Mouse (Mus musculus): ENCODE measurements around the gene Podxl2.

The Podxl2 gene

DNA sequence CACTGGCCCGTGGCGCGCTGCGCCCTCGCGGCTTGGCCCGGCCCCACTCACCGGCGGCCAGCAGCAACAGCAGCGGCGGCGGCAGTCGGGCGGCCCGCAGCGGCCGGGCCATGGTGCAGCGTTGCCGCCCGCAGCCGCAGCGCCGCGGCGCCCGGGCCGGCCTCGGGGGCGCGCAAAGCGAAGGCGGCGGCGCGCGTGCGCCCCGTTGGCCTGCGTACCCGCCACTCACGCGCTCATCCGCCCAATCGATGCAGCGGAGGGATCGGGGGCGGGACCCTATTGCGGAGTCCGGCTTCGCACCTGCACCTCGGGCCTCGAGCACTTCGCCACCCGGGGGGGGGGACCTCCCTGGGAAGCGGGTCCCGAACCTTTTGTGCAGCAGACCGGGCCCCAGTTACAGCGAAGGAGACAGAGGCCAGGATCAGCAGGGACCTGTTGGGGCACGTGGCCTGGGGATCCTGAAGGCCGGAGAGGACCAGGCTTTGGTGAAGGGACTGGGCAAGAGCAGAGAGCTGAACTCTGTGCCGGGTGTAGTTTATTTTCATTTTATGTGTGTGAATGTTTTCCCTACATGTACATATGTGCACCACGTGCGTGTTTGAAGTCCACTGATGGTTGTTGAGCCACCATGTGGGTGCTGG is at the start of gene Podxl2:
Gene Podxl2 (minus strand): TSS at position 177 of the 641 bp plus-strand sequence.
- peak; percentile 74 to 75 for DNase-seq (ENCODE audit: low spot score in 2 of 2)

GRCm38 (mm10) chr6:88918802-88919201 is 44.0 kb upstream of the Podxl2 start:
- no peak for DNase-seq (ENCODE audit: low spot score in 2 of 2)

DNA sequence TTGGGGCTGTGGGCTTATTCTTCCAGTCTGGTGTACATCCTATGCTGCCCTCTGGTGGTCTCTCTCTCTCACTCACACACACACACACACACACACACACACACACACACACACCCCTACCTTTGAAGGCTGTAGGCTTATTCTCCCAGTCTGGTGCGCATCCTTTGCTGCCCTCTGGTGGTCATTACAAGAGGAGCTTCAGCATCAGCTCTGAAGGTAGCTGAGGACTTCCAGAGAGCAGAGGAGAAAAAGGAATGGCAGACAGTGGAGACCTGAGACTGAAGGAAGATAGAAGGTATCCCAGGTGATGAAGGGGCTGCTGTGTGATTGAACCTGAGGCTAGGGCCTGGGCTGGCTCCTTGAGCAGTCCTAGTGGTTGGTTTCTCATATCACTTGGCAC is 41.3 kb upstream of the Podxl2 start:
- peak; percentile 65 to 69 for DNase-seq (ENCODE audit: low spot score in 2 of 2)

DNA sequence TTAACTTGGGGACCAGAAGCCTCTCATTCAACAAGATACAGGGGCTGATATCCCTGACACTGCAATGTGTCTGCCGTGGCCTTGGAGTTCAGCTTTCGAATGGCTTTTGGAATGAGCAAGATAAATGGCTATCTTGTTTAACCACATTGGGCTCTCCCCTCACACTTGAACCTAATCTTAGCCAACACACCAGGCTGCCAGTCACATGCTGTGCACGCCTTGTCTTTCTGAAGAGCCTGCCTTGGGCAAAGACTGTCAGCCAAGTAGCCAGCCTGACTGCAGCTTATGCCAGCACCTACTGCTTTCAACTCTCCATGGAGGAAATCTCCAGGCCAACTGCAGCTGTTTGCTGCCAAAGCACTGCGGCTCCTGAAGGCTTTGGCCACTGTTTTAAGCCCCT is 40.7 kb upstream of the Podxl2 start:
- DNase-seq (ENCODE audit: low spot score in 2 of 2) = no peak

DNA sequence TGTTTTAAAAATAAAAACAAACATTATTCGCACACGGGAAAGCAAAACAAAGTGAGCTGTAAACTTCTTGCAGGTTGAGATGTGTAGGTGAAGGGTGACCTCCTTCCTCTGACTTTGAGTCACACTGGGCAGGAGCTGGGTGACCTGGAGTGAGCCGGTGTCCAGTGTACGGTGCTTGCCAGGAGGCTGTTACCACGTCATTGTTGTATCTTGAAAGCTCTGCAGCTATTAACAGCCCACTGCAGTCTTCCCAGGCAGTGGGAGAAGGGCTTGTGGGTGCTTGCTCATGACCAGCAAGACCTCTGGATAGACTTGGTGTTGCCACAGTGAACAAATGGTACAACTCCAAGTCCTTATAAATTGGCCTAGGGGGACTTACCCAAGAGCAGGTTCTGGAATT is 40.0 kb upstream of the Podxl2 start:
- no peak for DNase-seq (ENCODE audit: low spot score in 2 of 2)

- DNase-seq (ENCODE audit: low spot score in 2 of 2) = no peak
Observed at GRCm38 (mm10) chr6:88913440-88913839, 38.6 kb upstream of the Podxl2 start.

DNA sequence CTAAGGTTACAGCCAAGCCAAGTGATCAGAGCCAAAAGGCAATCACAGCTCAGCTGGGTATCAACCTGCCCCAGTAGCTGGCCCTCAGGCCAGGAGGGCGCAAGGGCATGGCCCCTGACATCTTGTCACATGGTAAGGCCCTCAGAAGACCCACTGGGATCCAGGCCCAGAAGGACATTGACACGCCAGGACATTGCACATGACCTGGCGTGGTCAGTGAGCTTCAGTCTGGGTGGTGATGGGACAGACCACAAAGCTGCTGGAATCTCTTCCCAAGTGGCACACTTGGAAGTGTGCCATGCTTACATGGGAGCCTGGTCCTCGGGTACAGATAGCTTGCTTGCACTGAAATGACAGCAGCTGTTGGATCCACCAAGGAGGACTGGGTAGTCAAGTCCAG is 38.2 kb upstream of the Podxl2 start:
- no peak for DNase-seq (ENCODE audit: low spot score in 2 of 2)

DNA sequence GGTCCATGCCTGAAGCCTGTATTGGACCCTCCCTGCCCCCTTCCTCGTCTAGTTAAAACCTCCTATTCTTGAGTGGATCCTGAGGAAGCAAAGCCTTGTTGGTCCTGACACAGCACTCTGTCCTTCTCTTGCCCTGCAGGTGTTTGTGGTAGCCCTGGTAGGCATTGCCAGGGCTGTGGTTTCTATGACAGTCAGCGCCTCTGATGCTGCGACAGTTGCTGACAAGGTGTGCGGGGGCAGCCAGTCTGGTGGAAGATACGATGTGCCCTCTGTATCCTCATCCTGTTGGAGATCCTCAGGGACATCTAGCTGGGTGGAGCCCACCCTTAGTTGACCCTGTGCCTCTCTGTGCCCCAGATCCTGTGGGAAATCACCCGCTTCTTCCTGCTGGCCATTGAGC is 34.3 kb upstream of the Podxl2 start:
- DNase-seq (ENCODE audit: low spot score in 2 of 2) = no peak

- DNase-seq (ENCODE audit: low spot score in 2 of 2) = peak; percentile 63 to 67
Observed at GRCm38 (mm10) chr6:88906369-88907108, 31.7 kb upstream of the Podxl2 start.

DNA sequence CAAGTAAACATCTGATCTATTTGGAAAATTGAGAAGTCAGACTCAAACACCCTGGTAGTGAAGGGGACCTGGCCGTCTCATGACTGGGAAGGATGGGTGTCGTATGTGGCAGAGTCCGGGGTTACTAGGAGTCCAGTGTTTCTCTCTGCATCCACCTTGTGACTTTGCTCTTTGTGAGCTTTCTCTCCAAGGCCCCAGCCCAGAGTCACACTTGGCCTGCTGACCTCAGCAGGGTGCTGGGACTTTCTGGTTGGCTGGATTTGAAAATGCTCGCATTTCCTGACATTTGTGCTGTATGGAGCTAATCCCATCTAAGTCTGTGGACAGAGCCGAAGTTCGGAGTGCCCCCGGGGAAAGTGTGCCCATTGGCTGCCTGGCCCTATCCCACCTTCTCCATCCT is 30.2 kb upstream of the Podxl2 start:
- DNase-seq (ENCODE audit: low spot score in 2 of 2) = no peak

DNA sequence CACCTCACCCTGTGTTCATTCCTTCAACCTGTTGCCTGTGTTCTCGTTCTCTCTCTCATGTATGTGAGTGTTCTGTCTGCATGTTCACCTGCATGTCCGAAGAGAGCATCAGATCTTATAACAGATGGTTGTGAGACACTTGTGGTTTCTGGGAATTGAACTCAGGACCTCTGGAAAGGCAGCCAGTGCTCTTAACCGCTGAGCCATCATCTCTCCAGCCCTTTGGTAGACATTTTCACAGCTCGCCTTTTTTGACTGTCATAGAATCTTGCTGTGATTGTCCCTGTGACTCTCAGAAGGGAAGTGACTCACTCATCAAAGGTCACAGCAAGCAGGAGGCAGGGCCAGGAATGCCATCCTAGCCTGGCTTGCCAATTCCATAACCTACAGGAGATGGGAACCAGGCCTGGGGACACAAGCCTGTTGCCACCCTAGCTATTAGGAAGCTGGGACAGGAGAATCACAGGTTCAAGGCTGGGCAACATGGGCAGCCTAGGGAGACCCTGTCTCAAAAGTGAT is 29.7 kb upstream of the Podxl2 start:
- no peak for DNase-seq (ENCODE audit: low spot score in 2 of 2)

- DNase-seq (ENCODE audit: low spot score in 2 of 2) = no peak
Observed at GRCm38 (mm10) chr6:88903708-88904107, 28.9 kb upstream of the Podxl2 start.

- peak; percentile 95 to 96 for DNase-seq (ENCODE audit: low spot score in 2 of 2)
Observed at GRCm38 (mm10) chr6:88901947-88902820, 27.3 kb upstream of the Podxl2 start, which contains the start of gene Tpra1. Gene Tpra1, plus strand, starts transcription at chr6:88902251.

DNA sequence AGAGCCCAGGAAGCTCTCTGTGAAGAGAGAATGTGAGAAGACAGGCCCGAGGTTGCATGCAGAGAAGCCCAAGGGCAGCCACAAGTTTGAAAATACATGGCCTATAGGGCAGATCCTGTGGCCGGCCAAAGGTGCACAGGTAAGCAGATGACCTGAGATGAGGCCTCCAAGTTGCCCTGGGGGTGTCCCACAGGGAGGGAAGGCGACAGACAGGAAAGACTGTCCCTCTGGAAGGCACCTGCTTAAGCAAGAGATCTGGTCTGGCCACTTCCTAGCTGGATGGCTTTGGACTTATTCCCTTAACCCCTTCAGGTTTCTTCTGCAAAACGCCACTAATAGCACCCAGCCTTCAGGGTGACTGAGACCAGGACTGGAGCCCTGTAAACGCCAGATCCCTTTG is 26.6 kb upstream of the Podxl2 start:
- peak in 1 of 2 experiments; percentile 27 for DNase-seq (ENCODE audit: low spot score in 2 of 2)

- no peak for DNase-seq (ENCODE audit: low spot score in 2 of 2)
Observed at GRCm38 (mm10) chr6:88899628-88900027, 24.8 kb upstream of the Podxl2 start.

DNA sequence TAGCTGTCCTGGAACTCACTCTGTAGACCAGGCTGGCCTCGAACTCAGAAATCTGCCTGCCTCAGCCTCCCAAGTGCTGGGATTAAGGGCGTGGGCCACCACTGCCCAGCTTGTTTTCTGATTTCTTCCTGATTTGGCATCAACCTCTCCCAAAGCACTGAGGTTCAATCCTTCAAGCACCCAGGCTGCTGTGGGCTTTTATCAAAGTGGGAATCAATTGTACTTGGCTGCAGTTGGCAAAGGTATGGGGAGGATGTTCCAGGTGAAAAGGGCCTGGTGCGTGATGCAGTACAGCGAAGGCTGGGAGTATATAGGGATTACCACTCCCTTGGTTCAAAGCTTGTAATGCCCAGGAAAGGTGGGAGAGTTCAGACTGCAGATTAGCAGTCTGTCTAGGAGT is 24.2 kb upstream of the Podxl2 start:
- no peak for DNase-seq (ENCODE audit: low spot score in 2 of 2)

- DNase-seq (ENCODE audit: low spot score in 2 of 2) = peak; percentile 91
Observed at GRCm38 (mm10) chr6:88898534-88899048, 23.7 kb upstream of the Podxl2 start, which contains the start of gene Mcm2. Gene Mcm2, minus strand, starts transcription at chr6:88898780.

DNA sequence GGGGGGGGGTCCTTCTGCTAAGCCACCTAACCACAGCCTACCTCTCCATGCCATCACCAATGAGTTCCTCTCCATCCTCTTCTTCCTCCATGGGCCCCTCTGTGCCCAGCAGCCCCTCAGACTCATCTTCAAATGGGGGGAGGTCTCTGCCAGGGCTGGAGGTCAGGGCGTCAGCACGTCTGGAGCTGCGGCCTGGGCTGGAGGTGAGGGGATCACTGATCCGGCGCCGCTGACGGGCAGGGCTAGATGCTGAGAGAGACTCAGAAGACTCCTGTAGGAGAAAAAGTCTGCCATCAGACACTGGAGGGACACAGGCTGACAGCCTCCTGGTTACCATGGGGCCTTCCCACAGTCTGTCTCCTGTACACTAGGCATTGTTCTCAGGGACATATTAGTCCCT is 22.4 kb upstream of the Podxl2 start:
- no peak for DNase-seq (ENCODE audit: low spot score in 2 of 2)

- no peak for DNase-seq (ENCODE audit: low spot score in 2 of 2)
Observed at GRCm38 (mm10) chr6:88895943-88896342, 21.1 kb upstream of the Podxl2 start.

DNA sequence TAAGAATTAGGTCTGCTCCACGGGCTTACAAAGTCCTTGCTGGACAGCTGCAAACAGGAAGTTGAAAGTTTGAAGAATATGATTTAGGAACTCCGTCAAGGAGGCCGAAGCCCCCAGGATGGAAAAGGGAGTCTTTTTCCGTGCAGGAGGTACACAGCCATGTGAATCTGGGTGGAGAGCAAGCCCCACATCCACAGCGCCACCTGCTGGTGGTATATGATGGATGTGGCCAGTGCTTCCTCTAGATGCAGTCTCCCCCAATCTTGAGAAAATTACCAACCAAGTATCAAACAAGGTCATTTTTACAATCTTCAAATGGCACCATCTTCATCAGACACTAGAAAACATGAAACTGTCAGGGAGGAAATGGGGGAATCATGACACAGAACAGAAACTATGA is 18.7 kb upstream of the Podxl2 start:
- DNase-seq (ENCODE audit: low spot score in 2 of 2) = peak; percentile 60 to 69

DNA sequence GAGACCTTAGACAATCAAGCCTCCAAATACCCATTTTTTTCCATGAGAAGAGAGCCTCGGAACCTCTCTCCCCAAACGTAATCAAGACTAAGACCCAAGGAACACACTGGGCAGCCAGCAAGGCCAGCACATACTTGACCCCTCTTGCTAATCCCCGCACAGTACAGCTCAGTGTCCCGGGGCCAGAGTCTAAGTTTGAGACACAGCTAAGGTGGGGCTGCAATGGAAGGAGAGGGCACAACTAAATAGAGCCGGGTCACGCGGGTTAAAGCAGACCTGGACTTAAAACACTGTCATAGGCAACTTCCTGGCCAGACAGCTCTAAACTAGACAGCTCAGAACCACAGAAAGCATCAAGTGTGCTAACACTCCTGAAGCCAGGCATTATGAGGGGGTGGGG is 16.0 kb upstream of the Podxl2 start:
- no peak for DNase-seq (ENCODE audit: low spot score in 2 of 2)
